Mouse (Mus musculus): ENCODE data around the gene Sfrp4. TPM values are rescaled to one million over a fixed set of nuclear protein-coding genes. Genes with fewer than 3 reads are reported as not detected.
A peak's percentile ranks its signal among the peaks of the same experiment; 100 is the strongest.

Sfrp4 gene
- polyA plus RNA-seq, 1 experiment from 2014 or later, result 3.3 TPM

DNA sequence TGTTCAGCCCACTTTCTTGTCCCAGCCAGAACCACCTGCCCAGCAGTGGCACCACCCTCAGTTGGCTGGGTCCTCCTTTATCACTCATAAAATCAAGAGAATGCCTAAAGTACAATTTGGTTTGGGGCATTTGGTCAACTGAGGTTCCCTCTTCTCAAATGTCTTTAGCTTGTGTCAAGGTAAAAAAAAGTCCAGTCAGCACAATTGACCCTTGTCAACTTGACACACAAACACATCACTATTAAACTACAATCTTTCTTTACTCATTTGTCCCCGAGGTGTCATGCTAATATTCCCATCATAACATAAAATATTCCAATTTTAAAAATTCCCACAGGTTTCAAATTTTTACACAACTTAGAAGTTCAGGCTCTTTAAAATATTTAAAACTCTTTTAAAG lies 8.6 kb upstream of the Sfrp4 start:
- no peaks in the 10 kb centered on the region for H3K36me3 ChIP-seq (replicated peaks)
- WGBS, result 95% methylated on average over 1 of the region's 1 CpGs
- H3K4me3 ChIP-seq, result no peak overlapping the region
- H3K27ac ChIP-seq, result no peak overlapping the region
- H3K4me1 ChIP-seq, result peaks cover 18% of the 10 kb centered on the region
- no peak overlapping the region for H3K4me2 ChIP-seq
- no peak for ATAC-seq (replicated peaks)
- H3K27me3 ChIP-seq (replicated peaks), result no peaks in the 10 kb centered on the region
- no peak overlapping the region for H3K9ac ChIP-seq
- H3K9me3 ChIP-seq, result no peaks in the 10 kb centered on the region

DNA sequence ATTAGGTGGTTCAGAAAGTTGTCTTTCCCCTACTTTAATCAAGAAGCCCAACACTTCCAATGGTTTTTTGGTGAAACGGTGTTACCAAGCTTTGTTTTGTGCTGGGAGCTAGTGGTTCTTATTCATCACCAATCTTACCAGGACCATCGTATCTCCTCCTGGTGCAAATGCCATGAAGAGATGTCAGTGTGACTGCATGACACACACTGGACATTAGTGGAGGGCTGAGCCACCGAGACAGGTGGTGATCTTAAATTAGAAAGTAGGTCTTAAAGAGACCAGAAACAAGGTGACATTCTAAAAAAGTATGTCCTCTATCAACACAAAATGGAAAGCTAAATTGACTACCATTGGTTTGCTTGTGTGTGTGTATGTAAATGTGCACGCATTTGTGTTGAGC lies 4.8 kb upstream of the Sfrp4 start:
- Histone ChIP-seq H3K4me3 (peak overlapping the region; percentile 86; the same call in 1 of the 2 replicates), H3K27ac (no peak overlapping the region), H3K9me3 (no peaks in the 10 kb centered on the region), H3K36me3 (replicated peaks) (no peaks in the 10 kb centered on the region), H3K27me3 (replicated peaks) (no peaks in the 10 kb centered on the region), H3K4me1 (peaks cover 13% of the 10 kb centered on the region; the same call in 1 of the 2 replicates), H3K4me2 (peak overlapping the region; percentile 87), H3K9ac (no peak overlapping the region)
- 94% methylated on average over 4 of the region's 4 CpGs for WGBS
- ATAC-seq (replicated peaks), result no peak

DNA sequence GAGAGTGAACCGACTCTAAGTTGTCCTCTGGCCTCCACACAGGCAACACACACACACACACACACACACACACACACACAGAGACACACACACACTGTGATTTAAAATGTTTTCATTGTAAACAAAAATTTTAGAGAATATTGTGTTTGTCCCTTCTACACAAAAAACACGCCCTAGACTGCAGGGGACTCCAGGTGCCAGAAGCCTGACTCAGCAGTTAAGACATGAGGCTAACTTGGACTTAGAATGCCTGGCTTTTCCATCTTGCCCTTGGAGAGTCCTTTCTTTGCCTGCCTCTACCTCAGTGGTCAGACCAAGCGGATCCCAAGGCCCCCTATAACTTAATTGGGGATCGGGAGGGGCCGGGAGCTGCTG lies 4.1 kb upstream of the Sfrp4 start:
- H3K9ac ChIP-seq, result peak overlapping the region; percentile 81
- peak overlapping the region; percentile 86 for H3K4me3 ChIP-seq
- peaks cover 20% of the 10 kb centered on the region; the same call in 1 of the 2 replicates for H3K4me1 ChIP-seq
- WGBS, result 3% methylated on average over 5 of the region's 5 CpGs
- no peaks in the 10 kb centered on the region for H3K9me3 ChIP-seq
- no peaks in the 10 kb centered on the region for H3K36me3 ChIP-seq (replicated peaks)
- no peaks in the 10 kb centered on the region for H3K27me3 ChIP-seq (replicated peaks)
- ATAC-seq (replicated peaks), result peak; percentile 61
- H3K27ac ChIP-seq, result peak overlapping the region; percentile 85
- H3K4me2 ChIP-seq, result peak overlapping the region; percentile 87

DNA sequence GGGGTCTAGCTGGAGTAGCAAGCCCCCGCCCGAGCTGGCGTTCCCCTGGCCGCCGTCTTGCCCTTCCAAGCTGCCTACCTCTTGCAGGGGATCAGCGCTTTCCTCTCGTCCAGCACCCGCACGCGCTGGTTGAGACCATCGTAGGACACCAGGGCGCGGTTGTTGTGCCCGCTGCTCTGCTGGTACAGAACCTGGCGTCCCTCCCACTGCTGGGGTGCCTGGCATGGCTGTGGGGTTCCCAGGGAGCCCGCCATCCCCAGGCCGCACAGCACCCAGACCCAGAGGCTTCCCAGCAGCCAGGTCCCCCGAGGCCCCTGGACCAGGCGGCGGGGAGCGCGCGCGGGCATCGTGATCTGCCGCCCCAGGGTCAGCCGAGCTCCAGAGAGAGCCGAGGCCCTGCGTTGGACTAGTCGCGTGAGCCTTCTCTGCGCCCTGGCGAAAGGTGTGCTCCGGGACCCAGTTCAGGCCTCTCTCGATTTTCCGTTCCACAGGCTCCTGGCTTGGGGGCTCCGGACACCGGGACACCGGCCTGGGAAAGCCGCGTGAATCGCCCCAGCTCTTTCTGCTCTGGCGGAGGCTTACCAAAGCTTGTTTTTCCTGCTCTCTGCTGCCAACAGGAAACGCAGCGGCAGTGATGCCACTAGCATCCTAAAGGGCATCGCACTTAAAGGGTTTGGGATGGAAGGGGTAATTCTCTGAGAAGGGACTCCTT lies 3.5 kb upstream of the Sfrp4 start, which contains the start of gene Epdr1:
Gene Epdr1 (minus strand): TSS at position 712 of the 712 bp plus-strand sequence.
- peak within 1 kb of the TSS; percentile 85 for H3K27ac ChIP-seq
- H3K4me1 ChIP-seq, result peaks cover 20% of the 10 kb centered on the region; the same call in 1 of the 2 replicates
- H3K36me3 ChIP-seq (replicated peaks), result no peaks in the 10 kb centered on the region
- peak; percentile 92 for ATAC-seq (replicated peaks)
- H3K4me3 ChIP-seq, result peak within 1 kb of the TSS; percentile 86
- H3K27me3 ChIP-seq (replicated peaks), result no peaks in the 10 kb centered on the region
- H3K9me3 ChIP-seq, result no peaks in the 10 kb centered on the region
- under 1% methylated on average over 43 of the region's 46 CpGs for WGBS
- H3K4me2 ChIP-seq, result peak within 1 kb of the TSS; percentile 87
- H3K9ac ChIP-seq, result peak within 1 kb of the TSS; percentile 81

DNA sequence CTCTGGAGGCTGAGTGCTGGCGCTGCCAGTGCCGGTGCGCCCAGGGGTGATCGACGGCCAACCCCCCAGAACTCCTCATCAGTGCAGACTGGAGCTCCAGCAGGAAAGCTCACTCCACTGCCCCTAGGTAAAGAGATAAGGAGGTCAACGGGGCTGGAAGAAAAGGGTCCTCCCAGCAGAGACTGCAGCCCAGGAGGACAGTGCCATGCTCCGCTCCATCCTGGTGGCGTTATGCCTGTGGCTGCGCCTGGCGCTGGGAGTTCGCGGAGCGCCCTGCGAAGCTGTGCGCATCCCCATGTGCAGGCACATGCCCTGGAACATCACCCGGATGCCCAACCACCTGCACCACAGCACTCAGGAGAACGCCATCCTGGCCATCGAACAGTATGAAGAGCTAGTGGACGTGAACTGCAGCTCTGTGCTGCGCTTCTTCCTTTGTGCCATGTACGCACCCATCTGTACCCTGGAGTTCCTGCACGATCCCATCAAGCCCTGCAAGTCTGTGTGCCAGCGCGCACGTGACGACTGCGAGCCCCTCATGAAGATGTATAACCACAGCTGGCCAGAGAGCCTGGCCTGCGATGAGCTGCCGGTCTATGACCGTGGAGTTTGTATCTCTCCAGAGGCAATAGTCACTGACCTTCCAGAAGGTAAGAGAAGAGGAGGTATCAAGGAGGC lies 463 bp downstream of the Sfrp4 start:
- H3K9me3 ChIP-seq, result no peaks in the 10 kb centered on the region
- peak; percentile 48 for ATAC-seq (replicated peaks)
- WGBS, result 18% methylated on average over 30 of the region's 30 CpGs
- H3K4me3 ChIP-seq, result peak overlapping the region; percentile 48
- H3K27me3 ChIP-seq (replicated peaks), result 0 out of 2 replicates have a peak, but pooled peaks cover 3% of the 10 kb centered on the region
- peak overlapping the region; percentile 72 for H3K4me2 ChIP-seq
- no peak overlapping the region for H3K27ac ChIP-seq
- H3K4me1 ChIP-seq, result peaks cover 15% of the 10 kb centered on the region; the same call in 1 of the 2 replicates
- H3K36me3 ChIP-seq (replicated peaks), result no peaks in the 10 kb centered on the region
- H3K9ac ChIP-seq, result peak overlapping the region; percentile 47

DNA sequence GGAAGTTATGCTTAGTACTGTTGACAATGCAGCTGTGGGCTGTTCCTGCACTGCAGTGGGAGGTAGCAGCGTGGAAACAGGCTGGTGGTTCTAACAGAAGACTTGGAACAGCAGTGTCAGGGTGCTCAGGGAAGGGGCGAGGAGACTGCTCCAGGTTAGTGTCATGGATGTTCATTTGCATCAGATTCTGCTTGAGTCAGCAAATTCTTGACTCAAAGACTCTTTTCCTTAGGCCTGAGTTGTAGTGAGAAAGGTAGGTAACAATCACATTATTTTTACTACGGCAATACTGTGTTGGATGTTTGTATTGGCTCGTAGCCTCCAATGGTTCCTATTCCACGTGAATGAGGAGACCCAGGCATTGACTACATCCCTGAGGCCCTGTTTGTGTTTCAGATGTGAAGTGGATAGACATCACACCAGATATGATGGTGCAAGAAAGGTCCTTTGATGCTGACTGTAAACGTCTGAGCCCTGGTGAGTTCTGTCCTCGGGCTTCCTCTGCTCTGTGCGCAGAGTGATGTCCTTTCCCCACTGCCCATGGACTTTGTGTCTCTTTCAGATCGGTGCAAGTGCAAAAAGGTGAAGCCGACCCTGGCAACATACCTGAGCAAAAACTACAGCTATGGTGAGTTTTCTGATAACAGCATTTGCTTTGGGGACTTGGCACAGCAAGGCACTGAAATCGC lies 1.9 kb downstream of the Sfrp4 start:
- no peaks in the 10 kb centered on the region for H3K36me3 ChIP-seq (replicated peaks)
- no peaks in the 10 kb centered on the region for H3K9me3 ChIP-seq
- no peak overlapping the region for H3K9ac ChIP-seq
- no peak for ATAC-seq (replicated peaks)
- no peak overlapping the region for H3K4me3 ChIP-seq
- H3K27me3 ChIP-seq (replicated peaks), result 0 out of 2 replicates have a peak, but pooled peaks cover 3% of the 10 kb centered on the region
- H3K4me1 ChIP-seq, result peaks cover 10% of the 10 kb centered on the region; the same call in 1 of the 2 replicates
- 90% methylated on average over 11 of the region's 11 CpGs for WGBS
- H3K27ac ChIP-seq, result no peak overlapping the region
- H3K4me2 ChIP-seq, result no peak overlapping the region

DNA sequence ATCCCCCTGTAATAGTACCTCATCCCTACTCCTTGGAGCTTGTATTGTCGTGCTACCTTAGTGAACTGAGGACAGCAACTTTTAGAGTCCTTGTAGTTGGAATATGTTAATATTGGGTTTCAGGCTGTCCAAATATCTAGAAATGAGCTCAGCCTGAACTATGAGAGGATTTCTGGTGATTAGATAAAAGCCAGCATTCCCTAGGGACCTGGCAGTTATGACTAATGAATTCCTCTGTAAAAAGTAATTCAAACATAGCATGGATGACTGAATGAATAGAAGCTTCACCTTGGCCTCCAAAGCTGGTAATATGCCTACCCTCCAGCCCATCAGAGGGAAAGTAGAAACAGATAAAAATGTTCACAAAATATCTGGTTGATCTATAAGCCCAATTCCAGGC lies 3.6 kb downstream of the Sfrp4 start:
- Histone ChIP-seq H3K4me1 (peaks cover 10% of the 10 kb centered on the region; the same call in 1 of the 2 replicates), H3K4me3 (no peak overlapping the region), H3K36me3 (replicated peaks) (no peaks in the 10 kb centered on the region), H3K9ac (no peak overlapping the region), H3K27ac (no peak overlapping the region), H3K4me2 (no peak overlapping the region), H3K9me3 (no peaks in the 10 kb centered on the region), H3K27me3 (replicated peaks) (0 out of 2 replicates have a peak, but pooled peaks cover 3% of the 10 kb centered on the region)
- ATAC-seq (replicated peaks), result no peak
- WGBS, result 78% methylated on average over 1 of the region's 1 CpGs

DNA sequence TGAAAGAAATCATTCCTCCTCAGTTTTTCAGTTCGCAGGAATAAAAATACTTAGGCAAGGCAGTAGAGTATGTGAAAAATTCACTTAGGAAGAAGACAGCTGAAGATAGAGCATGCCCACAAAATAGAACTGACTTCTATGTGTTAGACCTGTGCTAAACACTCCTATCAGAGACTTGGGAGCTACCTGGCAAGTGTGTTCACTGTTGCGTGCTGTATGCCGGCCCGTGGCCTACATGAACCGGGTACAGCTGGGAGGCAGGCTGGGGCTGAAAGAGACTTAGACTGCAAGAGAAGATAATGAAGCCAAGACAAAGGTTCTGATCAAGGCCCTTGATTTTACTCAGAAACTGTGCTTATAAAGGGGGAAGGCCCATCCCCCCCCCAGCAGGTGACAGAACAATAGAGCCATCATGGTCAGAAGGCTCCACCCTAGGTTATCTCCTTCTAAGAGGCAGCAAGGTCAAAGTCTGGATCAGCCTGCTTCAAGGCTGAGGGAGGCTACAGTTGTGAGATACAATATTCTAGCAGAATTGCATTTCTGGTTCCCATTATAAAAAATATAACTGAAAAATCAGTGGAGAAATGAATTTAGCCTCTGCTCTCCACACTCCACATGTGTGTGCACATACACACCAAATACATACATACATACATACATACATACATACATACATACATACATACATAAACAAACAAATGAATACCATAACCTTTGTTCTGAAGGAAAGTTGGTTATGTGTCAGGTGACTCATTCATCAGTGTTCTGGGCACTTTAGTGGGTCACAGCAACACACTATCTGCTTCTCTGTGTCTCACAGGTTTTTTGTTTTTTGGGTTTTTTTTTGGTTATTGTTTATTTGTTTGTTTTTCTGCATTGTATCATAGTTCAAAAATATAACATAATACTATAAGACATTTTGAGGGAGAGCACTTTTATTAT lies 8.1 kb downstream of the Sfrp4 start:
- Histone ChIP-seq H3K27ac (no peak overlapping the region), H3K36me3 (replicated peaks) (no peaks in the 10 kb centered on the region), H3K9me3 (no peaks in the 10 kb centered on the region), H3K9ac (no peak overlapping the region), H3K4me3 (no peak overlapping the region), H3K4me1 (no peaks in the 10 kb centered on the region), H3K4me2 (no peak overlapping the region), H3K27me3 (replicated peaks) (no peaks in the 10 kb centered on the region)
- no peak for ATAC-seq (replicated peaks)
- 89% methylated on average over 5 of the region's 5 CpGs for WGBS

DNA sequence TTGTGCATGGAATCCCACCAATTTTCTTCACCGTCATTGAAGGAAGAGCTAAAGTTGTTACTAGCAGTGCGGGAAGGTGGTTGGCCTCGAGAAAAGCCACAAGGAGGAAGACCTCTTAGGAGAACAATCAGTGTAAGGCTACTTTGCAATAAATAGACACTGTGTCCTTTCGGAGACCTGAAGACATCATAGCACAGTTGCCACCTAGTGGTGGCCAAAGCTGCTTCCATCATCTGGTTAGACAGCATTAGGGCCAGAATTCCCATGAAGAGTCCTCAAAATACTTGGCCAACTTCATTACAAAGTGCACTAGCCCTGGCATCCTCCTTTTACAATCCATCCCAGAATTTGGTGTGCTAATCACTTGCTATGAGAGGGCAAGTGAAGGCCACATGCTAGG lies 13.2 kb downstream of the Sfrp4 start:
- WGBS, result 80% methylated on average over 4 of the region's 4 CpGs
- H3K27me3 ChIP-seq (replicated peaks), result no peaks in the 10 kb centered on the region
- no peak overlapping the region for H3K9ac ChIP-seq
- H3K4me1 ChIP-seq, result no peaks in the 10 kb centered on the region
- no peak overlapping the region for H3K4me2 ChIP-seq
- H3K27ac ChIP-seq, result no peak overlapping the region
- no peak for ATAC-seq (replicated peaks)
- H3K9me3 ChIP-seq, result no peaks in the 10 kb centered on the region
- no peak overlapping the region for H3K4me3 ChIP-seq
- H3K36me3 ChIP-seq (replicated peaks), result no peaks in the 10 kb centered on the region

DNA sequence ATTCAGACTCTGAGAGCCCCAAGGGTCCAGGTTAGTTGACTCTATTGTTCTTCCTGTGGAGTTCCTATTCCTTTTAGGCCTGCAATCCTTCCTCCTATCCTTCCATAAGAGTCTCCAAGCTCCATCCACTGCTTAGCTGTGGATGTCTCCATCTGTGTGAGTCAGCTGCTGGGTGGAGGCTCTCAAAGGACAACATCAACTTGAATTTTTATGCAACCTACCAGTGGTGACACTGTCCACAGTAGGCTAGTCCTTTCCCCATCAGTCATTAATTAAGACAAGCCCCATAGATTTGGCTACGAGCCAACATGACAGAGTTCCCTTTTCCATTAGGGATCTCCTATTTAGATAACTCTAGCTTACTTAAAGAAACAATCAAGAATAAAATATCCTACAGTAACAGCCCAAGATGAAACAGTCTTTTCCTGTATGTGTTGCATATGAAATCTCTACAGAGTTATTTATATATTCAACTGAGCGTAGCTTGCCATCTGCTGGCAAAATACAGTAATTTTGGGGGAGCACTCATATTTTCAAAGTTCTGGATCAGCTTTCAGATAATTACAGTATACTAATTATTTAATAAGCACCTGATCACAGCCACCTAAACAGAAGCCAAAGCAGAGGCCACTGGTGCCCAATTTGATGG lies 17.4 kb downstream of the Sfrp4 start:
- no peaks in the 10 kb centered on the region for H3K27me3 ChIP-seq (replicated peaks)
- no peaks in the 10 kb centered on the region for H3K36me3 ChIP-seq (replicated peaks)
- no peak overlapping the region for H3K9ac ChIP-seq
- H3K4me2 ChIP-seq, result no peak overlapping the region
- ATAC-seq (replicated peaks), result 0 out of 2 replicates have a peak, but pooled peaks have one; percentile 66
- no peak overlapping the region for H3K27ac ChIP-seq
- no peak overlapping the region for H3K4me3 ChIP-seq
- WGBS, result 85% methylated on average over 2 of the region's 2 CpGs
- no peaks in the 10 kb centered on the region for H3K4me1 ChIP-seq
- no peaks in the 10 kb centered on the region for H3K9me3 ChIP-seq

DNA sequence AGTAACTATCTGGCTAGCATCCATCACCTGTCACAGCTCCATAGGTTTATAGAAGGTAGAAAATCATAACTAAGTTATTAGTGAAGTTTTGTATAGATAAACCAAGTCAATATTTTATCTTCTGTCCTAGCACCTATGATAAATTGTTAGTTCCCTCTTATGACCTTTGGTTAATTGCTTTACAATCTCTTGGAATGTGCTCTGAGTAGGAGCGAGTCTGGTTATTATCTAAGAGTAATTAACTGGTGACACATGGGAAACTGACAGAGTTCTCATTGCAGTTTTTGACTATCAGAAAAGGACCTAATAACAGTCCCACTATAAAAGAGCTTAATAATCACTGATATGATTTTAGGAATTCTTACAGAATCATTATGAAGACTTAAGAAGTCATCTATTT lies 20.6 kb downstream of the Sfrp4 start:
- H3K4me3 ChIP-seq, result no peak overlapping the region
- H3K4me1 ChIP-seq, result no peaks in the 10 kb centered on the region
- no peaks in the 10 kb centered on the region for H3K27me3 ChIP-seq (replicated peaks)
- H3K36me3 ChIP-seq (replicated peaks), result no peaks in the 10 kb centered on the region
- 89% methylated on average over 1 of the region's 1 CpGs for WGBS
- no peaks in the 10 kb centered on the region for H3K9me3 ChIP-seq
- H3K4me2 ChIP-seq, result no peak overlapping the region
- no peak overlapping the region for H3K9ac ChIP-seq
- no peak for ATAC-seq (replicated peaks)
- no peak overlapping the region for H3K27ac ChIP-seq
